Mouse (Mus musculus) ES-Bruce4 (cell line): ENCODE results near the gene Pdap1.
"Not testable (repeated sequence)": the region's sequence is repeated elsewhere in the genome, so short reads cannot be mapped to it uniquely, and the experiment has no call there.

ENCODE experiments used
- CTCF ChIP-seq: IDR thresholded peaks from one replicate; pipeline ENCODE4 v1.8.1; 2011; ENCODE audit warnings: low read depth, low read length
- EP300 ChIP-seq: IDR thresholded peaks from 2 replicates; pipeline ENCODE4 v1.6.1; 2011; ENCODE audit warnings: low read depth, low read length; ENCODE audit not compliant: insufficient read depth
- POLR2A ChIP-seq: IDR thresholded peaks from one replicate; pipeline ENCODE4 v1.8.1; 2011; ENCODE audit warnings: low read length; ENCODE audit not compliant: insufficient read depth

GRCm38 (mm10) chr5:145083201-145083600 is 56.8 kb downstream of the Pdap1 start:
- not testable (repeated sequence) for TF ChIP-seq CTCF, POLR2A, EP300
